Mouse (Mus musculus) intestine, embryonic 14.5 days (tissue): ENCODE results near the gene Hes1. TPM values are rescaled to one million over a fixed set of nuclear protein-coding genes. Genes with fewer than 3 reads are reported as not detected.

Experiments used
- ATAC-seq: fragments of 200-750 bp; cut with Nextera tagmentation; replicated peaks from 2 replicates; pipeline ENCODE4 v1.8.0; 2017; ENCODE audit warnings: low read depth, moderate number of reproducible peaks, moderate TSS enrichment, moderate library complexity; ENCODE audit not compliant: low FRiP score, low TSS enrichment
- DNase-seq: peaks from one replicate; pipeline ENCODE4 v3.0.0-alpha.2; 2018; ENCODE audit warnings: low spot score
- H3K27ac ChIP-seq: fragments of 300-500 bp; sonication (generic); 2 replicates; pipeline ENCODE4 v1.5.1; 2014; ENCODE audit warnings: low read depth, mild to moderate bottlenecking, control low read depth
- H3K27me3 ChIP-seq: fragments of 300-500 bp; sonication (generic); replicated peaks from 2 replicates; pipeline ENCODE4 v1.6.1; 2014; ENCODE audit warnings: low read length, control low read depth; ENCODE audit not compliant: control insufficient read depth, insufficient read depth
- H3K36me3 ChIP-seq: fragments of 300-500 bp; sonication (generic); 2 replicates; pipeline ENCODE4 v1.6.1; 2014; ENCODE audit warnings: low read length, control low read depth; ENCODE audit not compliant: control insufficient read depth, insufficient read depth
- H3K4me1 ChIP-seq: fragments of 300-500 bp; sonication (generic); replicated peaks from 2 replicates; pipeline ENCODE4 v1.6.1; 2014; ENCODE audit warnings: low read length, control low read depth, mixed read lengths; ENCODE audit not compliant: control insufficient read depth, insufficient read depth
- H3K4me2 ChIP-seq: fragments of 300-500 bp; sonication (generic); 2 replicates; pipeline ENCODE4 v1.6.1; 2014; ENCODE audit warnings: low read length
- H3K4me3 ChIP-seq: fragments of 300-500 bp; sonication (generic); 2 replicates; pipeline ENCODE4 v1.5.1; 2014; ENCODE audit warnings: low read depth, low read length, control low read depth, mixed read lengths
- H3K9ac ChIP-seq: fragments of 300-500 bp; sonication (generic); 2 replicates; pipeline ENCODE4 v1.6.1; 2014; ENCODE audit warnings: mild to moderate bottlenecking, low read length
- H3K9me3 ChIP-seq: fragments of 300-500 bp; sonication (generic); 2 replicates; pipeline ENCODE4 v1.6.1; 2016; ENCODE audit warnings: low read length, control low read depth; ENCODE audit not compliant: control insufficient read depth
- WGBS: fragments of 180-500 bp; shearing (Covaris S2); extraction: QIAGEN DNeasy Blood & Tissue Kit; methylation state at CpG from one replicate; pipeline ENCODE4 v1.1.7; 2014; 5-methylcytosine and 5-hydroxymethylcytosine counted together
- polyA plus RNA-seq: library from polyadenylated mRNA; unstranded; fragments of >200 nt; fragmentation: Nextera tagmentation; extraction: Ambion mirVana; gene quantifications from 2 replicates; pipeline ENCODE4 v1.2.1, GENCODE M21; 2014

The Hes1 gene
- polyA plus RNA-seq, 1 experiment from 2014 or later = 67.2 TPM

DNA sequence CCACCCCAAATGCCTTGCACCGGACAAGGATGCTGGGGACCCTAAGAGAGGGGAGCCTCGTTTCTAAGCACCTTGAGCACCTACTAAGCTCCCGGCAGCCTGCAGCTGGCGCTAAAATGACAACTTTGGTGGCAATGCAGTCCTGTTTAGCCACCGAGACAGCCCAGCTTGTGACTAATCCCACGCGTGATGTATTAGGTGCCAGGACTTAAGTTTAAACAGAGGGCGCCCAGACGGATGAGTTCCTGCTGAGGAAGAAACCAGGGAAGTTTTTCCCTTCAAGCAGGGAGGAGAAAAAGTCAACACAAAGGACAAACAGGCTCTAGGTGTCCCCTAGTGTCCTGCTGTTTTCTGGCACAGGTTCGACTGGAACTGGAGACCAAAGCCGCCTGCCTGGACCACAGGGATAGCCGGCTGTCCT, 6.6 kb downstream of the Hes1 start:
- DNase-seq = no peak
- WGBS = 3% methylated on average over 12 of the region's 12 CpGs
- peaks cover 13% of the 10 kb centered on the region for H3K4me1 ChIP-seq
- no peaks in the 10 kb centered on the region for H3K9me3 ChIP-seq
- no peak; the same call in 1 of the 2 replicates for ATAC-seq
- peak overlapping the region; percentile 98 for H3K27ac ChIP-seq
- H3K4me3 ChIP-seq = peak overlapping the region; percentile 40
- peak overlapping the region; percentile 82 for H3K4me2 ChIP-seq
- peaks cover 4% of the 10 kb centered on the region; the same call in 1 of the 2 replicates for H3K36me3 ChIP-seq
- peak overlapping the region; percentile 65 for H3K9ac ChIP-seq
- no peaks in the 10 kb centered on the region for H3K27me3 ChIP-seq

DNA sequence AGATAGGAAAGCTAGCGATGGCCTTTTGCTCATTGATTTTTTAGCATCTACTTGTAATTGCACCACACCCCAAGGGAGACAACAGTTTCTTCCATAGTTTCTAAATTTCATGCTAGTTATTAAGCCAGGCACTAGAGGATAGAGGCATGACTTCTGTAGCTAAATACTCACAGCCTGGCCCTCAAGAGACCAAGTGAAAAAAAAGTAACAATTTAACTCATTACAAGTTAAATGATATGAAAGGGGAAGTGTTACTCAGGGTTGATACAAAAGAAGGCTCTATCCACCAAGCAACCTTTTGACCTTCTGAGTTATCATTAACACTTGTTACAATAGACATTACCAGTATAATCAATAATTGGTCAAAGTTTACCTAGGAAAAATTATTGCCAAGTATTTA, 9.1 kb downstream of the Hes1 start:
- no peaks in the 10 kb centered on the region for H3K36me3 ChIP-seq
- no peaks in the 10 kb centered on the region for H3K9me3 ChIP-seq
- 92% methylated on average over 1 of the region's 1 CpGs for WGBS
- H3K4me1 ChIP-seq = peaks cover 13% of the 10 kb centered on the region
- DNase-seq (no peak), ATAC-seq (no peak)
- H3K27ac ChIP-seq = no peak overlapping the region
- no peak overlapping the region for H3K4me2 ChIP-seq
- H3K9ac ChIP-seq = no peak overlapping the region
- H3K27me3 ChIP-seq = no peaks in the 10 kb centered on the region
- H3K4me3 ChIP-seq = no peak overlapping the region

DNA sequence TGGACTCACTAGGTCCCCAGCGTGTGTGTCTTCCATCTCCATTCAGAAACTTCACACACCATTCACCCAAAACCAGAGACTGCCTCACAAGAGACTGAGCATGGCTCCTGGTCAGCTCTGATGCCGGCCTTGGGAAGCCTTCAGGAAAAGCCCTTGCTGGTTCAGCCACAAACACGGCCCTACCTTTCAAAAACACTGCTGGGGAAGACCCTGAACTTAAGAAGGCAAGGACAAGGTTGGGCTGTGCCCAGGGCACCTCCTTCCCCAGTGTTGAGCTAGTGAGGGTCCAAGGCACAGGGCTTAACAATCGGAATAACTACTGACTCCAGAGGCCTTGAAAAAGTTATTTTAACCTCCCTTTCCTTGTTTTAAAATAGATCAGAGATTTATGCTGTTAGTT, 17.3 kb downstream of the Hes1 start:
- no peak overlapping the region for H3K9ac ChIP-seq
- H3K36me3 ChIP-seq = no peaks in the 10 kb centered on the region
- no peak overlapping the region for H3K4me3 ChIP-seq
- H3K9me3 ChIP-seq = no peaks in the 10 kb centered on the region
- no peaks in the 10 kb centered on the region for H3K27me3 ChIP-seq
- DNase-seq (no peak), ATAC-seq (no peak)
- H3K4me1 ChIP-seq = peaks cover 20% of the 10 kb centered on the region
- no peak overlapping the region for H3K4me2 ChIP-seq
- 0 out of 2 replicates have a peak overlapping the region, but pooled peaks have one; percentile 14 for H3K27ac ChIP-seq
- WGBS = 38% methylated on average over 4 of the region's 4 CpGs

DNA sequence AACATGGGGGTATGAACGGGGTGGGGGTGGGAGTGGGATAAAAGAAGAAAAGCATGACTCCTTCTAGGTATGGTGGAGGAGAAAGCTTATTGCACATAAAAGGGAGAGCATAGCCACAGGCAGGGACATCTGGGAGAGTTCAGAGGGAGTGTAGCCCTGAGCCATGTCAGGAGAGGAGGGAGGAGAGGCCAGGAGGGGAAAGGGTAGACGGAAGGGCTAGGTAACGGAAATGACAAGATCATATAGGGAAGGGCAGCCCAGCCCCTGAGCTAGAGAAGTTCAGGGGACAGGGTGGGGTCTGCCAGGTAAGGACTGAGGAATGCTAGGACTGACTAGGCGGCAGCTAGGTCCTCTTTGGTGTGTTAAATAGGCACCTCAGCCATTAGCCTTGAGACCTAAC, 17.8 kb downstream of the Hes1 start:
- Histone ChIP-seq H3K4me2 (no peak overlapping the region), H3K4me3 (no peak overlapping the region), H3K27me3 (no peaks in the 10 kb centered on the region), H3K9ac (no peak overlapping the region), H3K4me1 (peaks cover 25% of the 10 kb centered on the region), H3K9me3 (no peaks in the 10 kb centered on the region), H3K36me3 (no peaks in the 10 kb centered on the region), H3K27ac (0 out of 2 replicates have a peak overlapping the region, but pooled peaks have one; percentile 33)
- DNase-seq (no peak), ATAC-seq (no peak)
- WGBS = 63% methylated on average over 4 of the region's 4 CpGs

DNA sequence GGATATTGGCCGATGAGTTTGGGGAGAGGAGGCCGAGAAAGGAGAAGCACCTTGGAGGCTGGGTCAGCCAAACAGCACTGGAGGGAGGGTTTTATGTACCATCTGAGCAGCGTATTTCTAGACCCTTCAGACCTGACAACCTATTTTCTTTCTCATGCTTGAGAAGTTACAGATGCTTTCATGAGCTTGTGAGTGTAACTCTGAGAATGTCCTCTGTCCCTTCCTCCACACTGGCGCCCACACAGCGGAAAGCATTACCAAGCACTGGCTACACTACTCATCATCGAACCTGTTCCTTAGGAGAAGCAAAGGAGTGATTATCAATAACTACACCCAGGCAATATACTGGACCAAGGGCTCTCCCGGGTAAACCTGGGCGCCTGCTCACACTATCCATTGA, 18.8 kb downstream of the Hes1 start:
- 83% methylated on average over 8 of the region's 8 CpGs for WGBS
- Histone ChIP-seq H3K4me3 (no peak overlapping the region), H3K36me3 (no peaks in the 10 kb centered on the region), H3K27ac (no peak overlapping the region), H3K9ac (no peak overlapping the region), H3K27me3 (no peaks in the 10 kb centered on the region), H3K4me2 (no peak overlapping the region), H3K4me1 (peaks cover 25% of the 10 kb centered on the region), H3K9me3 (no peaks in the 10 kb centered on the region)
- ATAC-seq = no peak
- no peak for DNase-seq

DNA sequence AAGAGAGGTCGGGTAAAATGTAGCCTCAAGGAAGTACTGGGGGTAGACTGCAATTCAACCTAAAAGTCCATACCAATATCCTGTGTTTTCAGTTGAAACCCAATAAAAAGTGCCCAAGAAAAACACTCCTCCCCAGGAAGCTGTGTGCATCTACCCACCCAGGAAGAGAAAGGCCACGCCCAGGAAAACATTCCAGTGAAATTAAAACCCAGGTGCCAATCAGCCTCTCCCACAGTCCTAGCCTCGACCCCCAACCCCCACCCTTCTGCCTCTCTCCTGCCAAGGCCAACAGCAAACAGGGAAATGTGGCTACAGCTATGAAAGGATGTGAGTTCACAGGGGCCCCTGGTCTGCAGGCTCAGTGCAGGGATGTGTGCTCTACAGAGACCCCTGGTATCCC, 19.4 kb downstream of the Hes1 start:
- H3K27ac ChIP-seq = no peak overlapping the region
- ATAC-seq (no peak), DNase-seq (no peak)

DNA sequence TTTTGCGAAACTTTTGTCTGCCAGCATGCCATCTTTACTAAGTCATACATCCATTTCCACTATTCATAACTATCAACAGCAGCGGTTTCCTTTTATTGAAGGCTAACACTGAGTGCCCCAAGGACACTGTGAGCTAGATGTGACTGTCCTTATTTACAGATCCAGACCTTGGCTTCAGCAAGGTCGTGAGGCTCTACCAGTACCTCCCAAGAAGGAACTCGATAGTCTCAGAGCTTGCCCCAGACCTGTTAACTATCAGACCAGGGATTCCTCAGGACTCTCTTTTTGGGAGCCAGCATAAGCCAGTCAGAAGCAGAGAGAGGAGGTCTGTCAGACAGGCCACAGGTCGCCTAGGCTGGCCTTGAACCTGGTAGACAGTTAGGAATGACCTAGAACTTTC, 24.5 kb downstream of the Hes1 start:
- DNase-seq (no peak), ATAC-seq (no peak)
- H3K27me3 ChIP-seq = no peaks in the 10 kb centered on the region
- no peaks in the 10 kb centered on the region for H3K9me3 ChIP-seq
- H3K4me2 ChIP-seq = no peak overlapping the region
- 83% methylated on average over 5 of the region's 5 CpGs for WGBS
- no peaks in the 10 kb centered on the region for H3K36me3 ChIP-seq
- H3K4me1 ChIP-seq = peaks cover 10% of the 10 kb centered on the region
- no peak overlapping the region for H3K4me3 ChIP-seq
- no peak overlapping the region for H3K9ac ChIP-seq
- no peak overlapping the region for H3K27ac ChIP-seq

More for the DNA sequence above, 19.4 kb downstream of the Hes1 start:
- Histone ChIP-seq H3K9ac (no peak overlapping the region), H3K27me3 (no peaks in the 10 kb centered on the region), H3K36me3 (no peaks in the 10 kb centered on the region), H3K4me1 (peaks cover 25% of the 10 kb centered on the region), H3K9me3 (no peaks in the 10 kb centered on the region), H3K4me2 (no peak overlapping the region), H3K4me3 (no peak overlapping the region)
- 60% methylated on average over 3 of the region's 3 CpGs for WGBS

DNA sequence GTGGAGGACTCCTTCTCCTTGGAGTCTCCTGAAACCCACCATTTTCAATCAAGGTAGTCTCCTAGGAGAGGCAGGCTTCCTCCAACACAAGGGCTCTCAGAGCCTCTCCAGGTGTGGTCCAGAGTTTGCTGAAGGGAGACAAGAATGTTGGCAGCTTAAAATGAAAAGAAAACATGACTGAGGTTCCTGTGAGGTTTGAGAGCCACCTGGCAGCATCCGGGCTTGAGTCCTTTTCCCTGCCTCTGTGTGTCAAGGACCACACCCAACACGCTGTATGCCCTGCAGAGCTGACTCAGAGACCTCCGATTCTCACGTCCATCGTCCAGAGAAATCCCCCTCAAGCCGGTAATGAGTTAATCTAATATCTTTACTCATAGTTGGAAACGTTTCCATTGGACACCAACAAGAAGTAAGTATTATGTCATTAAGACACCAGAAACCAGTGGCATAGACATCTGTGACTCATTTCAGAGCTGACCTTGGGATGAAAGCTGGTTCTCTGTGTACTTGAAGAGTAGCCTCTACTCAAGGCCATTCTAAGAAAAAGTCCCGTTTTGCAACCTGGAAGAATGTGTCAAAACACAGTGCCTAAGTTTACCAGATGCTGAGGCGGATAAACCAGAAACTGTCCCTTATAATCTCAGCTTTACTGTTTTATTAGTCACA, 26.1 kb downstream of the Hes1 start:
- ATAC-seq (no peak), DNase-seq (no peak)
- H3K27me3 ChIP-seq = no peaks in the 10 kb centered on the region
- peaks cover 10% of the 10 kb centered on the region for H3K4me1 ChIP-seq
- H3K4me3 ChIP-seq = no peak overlapping the region
- H3K9ac ChIP-seq = no peak overlapping the region
- H3K36me3 ChIP-seq = no peaks in the 10 kb centered on the region
- no peak overlapping the region for H3K4me2 ChIP-seq
- no peaks in the 10 kb centered on the region for H3K9me3 ChIP-seq
- 79% methylated on average over 9 of the region's 9 CpGs for WGBS
- no peak overlapping the region for H3K27ac ChIP-seq

DNA sequence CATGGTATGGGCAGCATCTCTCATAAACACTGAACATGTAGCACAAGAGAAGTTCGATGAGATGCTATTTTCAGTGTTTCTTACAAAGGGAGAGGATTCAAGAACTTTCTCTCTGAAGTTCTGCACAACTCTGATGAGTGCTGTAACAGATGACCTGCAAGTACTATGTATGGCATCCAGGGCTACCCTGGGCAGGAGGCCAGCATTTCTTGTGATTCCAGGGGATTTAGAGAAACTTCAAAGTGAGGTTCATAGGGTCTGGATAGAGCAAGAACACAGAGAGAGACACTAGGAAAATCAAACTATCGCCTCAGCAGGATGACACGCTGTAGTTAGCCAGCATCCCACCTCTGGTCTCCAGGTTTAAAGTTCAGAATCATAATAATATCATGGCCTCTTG, 31.9 kb downstream of the Hes1 start:
- Histone ChIP-seq H3K4me1 (peaks cover 14% of the 10 kb centered on the region), H3K27ac (peak overlapping the region; percentile 44; the same call in 1 of the 2 replicates), H3K4me3 (no peak overlapping the region), H3K9me3 (no peaks in the 10 kb centered on the region), H3K27me3 (no peaks in the 10 kb centered on the region), H3K36me3 (no peaks in the 10 kb centered on the region), H3K4me2 (no peak overlapping the region), H3K9ac (no peak overlapping the region)
- DNase-seq (no peak), ATAC-seq (no peak)
- 37% methylated on average over 3 of the region's 3 CpGs for WGBS
